Mouse (Mus musculus) MEL (cell line): ENCODE results near the gene C2cd4d.

ENCODE experiments used
- CHD1 ChIP-seq: IDR thresholded peaks from 2 replicates; pipeline ENCODE4 v1.6.1; 2012; ENCODE audit warnings: low read depth, mild to moderate bottlenecking, inconsistent platforms, low read length, improper control_type of control experiment
- CTCF ChIP-seq, 3 experiments: IDR thresholded peaks in 2 of 3; conservative IDR thresholded peaks in 1 of 3; 2 replicates each; pipeline ENCODE4 v1.5.1; 2011 to 2012; ENCODE audit warnings: low read length in 3 of 3, low read depth in 2 of 3, mild to moderate bottlenecking in 2 of 3, improper control_type of control experiment in 1 of 3, inconsistent platforms in 1 of 3, mixed read lengths in 1 of 3, moderate library complexity in 1 of 3; ENCODE audit not compliant: control insufficient read depth in 1 of 3, insufficient read depth in 1 of 3, poor library complexity in 1 of 3, severe bottlenecking in 1 of 3
- GATA1 ChIP-seq: IDR thresholded peaks from 2 replicates; pipeline ENCODE4 v1.6.1; 2011; ENCODE audit warnings: low read depth, low read length, improper control_type of control experiment
- JUND ChIP-seq: IDR thresholded peaks from 2 replicates; pipeline ENCODE4 v1.6.1; 2011; ENCODE audit warnings: low read depth, mild to moderate bottlenecking, improper control_type of control experiment, low read length
- POLR2A ChIP-seq, 2 experiments: IDR thresholded peaks; 2 replicates each; pipeline ENCODE4 v1.6.1; 2011 to 2012; ENCODE audit warnings: low read length in 2 of 2, mild to moderate bottlenecking in 2 of 2, control low read depth in 1 of 2, improper control_type of control experiment in 1 of 2, low read depth in 1 of 2, moderate library complexity in 1 of 2; ENCODE audit not compliant: control insufficient read depth in 1 of 2, insufficient read depth in 1 of 2, poor library complexity in 1 of 2
- ZKSCAN1 ChIP-seq: IDR thresholded peaks from 2 replicates; pipeline ENCODE4 v1.6.1; 2012; ENCODE audit warnings: low read depth, mild to moderate bottlenecking, inconsistent platforms, low read length, improper control_type of control experiment, moderate library complexity

- TF ChIP-seq ZKSCAN1 (no peak), CHD1 (no peak), POLR2A (IDR thresholded peaks at IDR 0.05; ENCODE audit: control insufficient read depth in 1 of 2, insufficient read depth in 1 of 2, low read depth in 1 of 2, low read length in 2 of 2, poor library complexity in 1 of 2) (no peak), JUND (no peak), GATA1 (no peak), CTCF (IDR thresholded peaks at IDR 0.05 in 2 of 3, conservative IDR thresholded peaks at IDR 0.05 in 1 of 3; ENCODE audit: control insufficient read depth in 1 of 3, insufficient read depth in 1 of 3, low read depth in 2 of 3, low read length in 3 of 3, poor library complexity in 1 of 3, severe bottlenecking in 1 of 3) (no peak)
Observed at GRCm38 (mm10) chr3:94382308-94382707, 20.1 kb downstream of the C2cd4d start.
